ENCODE assay signal across 16 mouse cellular contexts in the genomic region with DNA sequence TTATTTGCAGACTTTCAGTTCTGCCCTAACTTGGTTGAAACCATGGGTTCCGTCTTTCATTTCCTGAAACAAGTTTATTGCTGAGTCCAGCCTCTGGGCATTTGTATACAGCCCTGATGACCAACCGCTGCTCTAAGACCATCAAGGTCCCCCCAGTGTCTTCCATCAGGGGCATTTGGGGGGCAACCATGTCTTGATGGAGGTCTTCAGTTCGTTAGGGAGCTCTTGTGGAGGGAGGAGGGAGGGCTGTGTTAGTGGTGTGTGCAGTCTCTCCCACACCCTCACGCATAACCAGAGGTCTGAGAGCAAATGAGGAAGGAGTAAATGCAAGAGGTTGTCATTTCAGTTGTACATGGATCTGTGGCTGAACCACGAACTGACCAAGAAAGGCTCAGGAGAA. TPM values are rescaled to one million over a fixed set of nuclear protein-coding genes. Genes with fewer than 3 reads are reported as not detected.
DNase-seq lines count a peak whose midpoint lies in the region; ATAC-seq and TF ChIP-seq lines count a peak whose summit lies in the region.
"Had no signal": no experiment of that assay in that cellular context is flagged by ENCODE, and none has a peak within 500 bp of the region (broad histone marks: within the 10 kb centered on the region; RNA-seq: fewer than 3 reads in every experiment).

No protein-coding gene starts in this region.

- intact Hi-C loops in heart, postnatal 10 days (cut with DNase I), result no loop called here

- no peaks in the 10 kb centered on the region for H3K36me3 ChIP-seq in spleen, adult 2 months (ENCODE audit: control insufficient read depth, insufficient read depth, low read length)
- H3K36me3 ChIP-seq in macrophage (ENCODE audit: inconsistent target), result no peaks in the 10 kb centered on the region
- no peaks in the 10 kb centered on the region; the same call in 1 of the 2 replicates for H3K36me3 ChIP-seq in splenic B cell, adult 2 months (ENCODE audit: control insufficient read depth, insufficient read depth, low read length, poor library complexity, severe bottlenecking)
- H3K36me3 ChIP-seq in hindbrain, postnatal 0 days (ENCODE audit: insufficient read depth, low read length), result no peaks in the 10 kb centered on the region
- H3K36me3 ChIP-seq: embryonic facial prominence, embryonic 13.5 days had no signal

- H3K79me2 ChIP-seq in macrophage (ENCODE audit: inconsistent target), result no peaks in the 10 kb centered on the region

- H3K27me3 ChIP-seq in spleen, adult 2 months (ENCODE audit: control insufficient read depth, insufficient read depth, low read length), result no peaks in the 10 kb centered on the region
- H3K27me3 ChIP-seq in splenic B cell, adult 2 months (ENCODE audit: control insufficient read depth, insufficient read depth, low read length, poor library complexity, severe bottlenecking), result no peaks in the 10 kb centered on the region
- H3K27me3 ChIP-seq in hindbrain, postnatal 0 days (ENCODE audit: insufficient read depth, low read length), result no peaks in the 10 kb centered on the region
- H3K27me3 ChIP-seq: embryonic facial prominence, embryonic 13.5 days had no signal

- H3K4me3 ChIP-seq in spleen, adult 2 months (ENCODE audit: extremely low read depth, insufficient read depth, insufficient read length), result peak overlapping the region; percentile 47; the same call in 1 of the 2 replicates
- H3K4me3 ChIP-seq in macrophage (ENCODE audit: inconsistent target), result peak overlapping the region; percentile 17; the same call in 1 of the 2 replicates
- H3K4me3 ChIP-seq in hindbrain, postnatal 0 days (ENCODE audit: low read length), result no peak overlapping the region
- H3K4me3 ChIP-seq: embryonic facial prominence, embryonic 13.5 days had no signal

- no peaks in the 10 kb centered on the region for H3K9me3 ChIP-seq in hindbrain, postnatal 0 days (ENCODE audit: low read length)
- H3K9me3 ChIP-seq: embryonic facial prominence, embryonic 13.5 days had no signal

- H3K9ac ChIP-seq in hindbrain, postnatal 0 days (replicated peaks; ENCODE audit: low read length), result no peak overlapping the region
- H3K9ac ChIP-seq: embryonic facial prominence, embryonic 13.5 days; hindbrain, embryonic 14.5 days had no signal

- DNase-seq in heart, adult 9 months (ENCODE audit: low spot score in 2 of 2), result peak; percentile 21 to 42
- DNase-seq in heart, postnatal 10 days, result no peak
- DNase-seq in spleen, adult 2 months (ENCODE audit: low read depth in 1 of 2, low spot score in 2 of 2), result no peak
- no peak for DNase-seq in spleen, postnatal 14 days (ENCODE audit: low spot score in 2 of 2)
- peak; percentile 61 for DNase-seq in splenic B cell, adult 2 months (ENCODE audit: low read depth, low spot score)
- no peak for DNase-seq in cerebellum, adult 8-10 months
- no peak for DNase-seq in hindbrain, postnatal 0 days (ENCODE audit: low spot score)
- DNase-seq: adrenal gland, postnatal 25 days; gastrocnemius, postnatal 10 days; kidney, adult 11 months; kidney, postnatal 36 days; layer of hippocampus, postnatal 36 days; lung, adult 2 months had no signal

- no peak overlapping the region for H3K4me2 ChIP-seq in hindbrain, postnatal 0 days (ENCODE audit: low read depth, low read length)
- H3K4me2 ChIP-seq: embryonic facial prominence, embryonic 13.5 days; hindbrain, embryonic 14.5 days had no signal

- TF ChIP-seq POLR2A in spleen, adult 2 months (IDR thresholded peaks at IDR 0.05; ENCODE audit: low read depth, low read length), result no peak

- no peak for TF ChIP-seq CTCF in spleen, adult 2 months (IDR thresholded peaks at IDR 0.05; ENCODE audit: extremely low read depth, insufficient read depth, insufficient read length, insufficient replicate concordance)
- TF ChIP-seq CTCF in hindbrain, postnatal 0 days (IDR thresholded peaks at IDR 0.05; ENCODE audit: low read depth), result no peak

- peaks cover 5% of the 10 kb centered on the region for H3K4me1 ChIP-seq in spleen, adult 2 months (ENCODE audit: control insufficient read depth, insufficient read depth, insufficient read length)
- H3K4me1 ChIP-seq in hindbrain, postnatal 0 days (ENCODE audit: insufficient read depth, low read length), result no peaks in the 10 kb centered on the region
- H3K4me1 ChIP-seq: embryonic facial prominence, embryonic 13.5 days had no signal

- peak overlapping the region; percentile 94 for H3K27ac ChIP-seq in spleen, adult 2 months (ENCODE audit: insufficient read depth, low read length)
- H3K27ac ChIP-seq in macrophage, result peak overlapping the region; percentile 98
- H3K27ac ChIP-seq in hindbrain, postnatal 0 days, result no peak overlapping the region
- H3K27ac ChIP-seq: embryonic facial prominence, embryonic 13.5 days; hindbrain, embryonic 14.5 days had no signal

- ATAC-seq in hindbrain, postnatal 0 days, result no peak

- WGBS in spleen, adult 2 months, result 26% methylated on average over 5 of the region's 5 CpGs
- WGBS in macrophage (ENCODE audit: missing documents), result 3% methylated on average over 5 of the region's 5 CpGs
- WGBS in hindbrain, postnatal 0 days, result 85% methylated on average over 5 of the region's 5 CpGs

RNA-seq across cellular contexts. Expression of a gene that starts 26.9 kb away (rescaled TPM):
- total RNA-seq in heart, postnatal 10 days (2021), result 10 to 100 TPM; 58.7 to 81.6 TPM
- 8.4 and 14.6 TPM in 2 replicates for polyA plus RNA-seq in spleen, adult 2 months (2012; rRNA removed)
- total RNA-seq in macrophage (2018; cell fraction: chromatin; rRNA removed), result 1,000 to 10,000 TPM in 5 of 26 experiments, 100 to 1,000 TPM in 21; 214 to 1,575 (median 623) TPM
- 1,000 to 10,000 TPM in 3 of 26 experiments, 100 to 1,000 TPM in 23; 179 to 1,130 (median 488) TPM for total RNA-seq in macrophage (2018; cell fraction: cytosol; rRNA removed)
- 1,000 to 10,000 TPM in 11 of 26 experiments, 100 to 1,000 TPM in 15; 236 to 1,693 (median 931) TPM for total RNA-seq in macrophage (2018; cell fraction: nucleus; rRNA removed)
- 120 to 182 TPM (median 126 TPM) in 3 replicates for polyA plus RNA-seq in macrophage (2018)
- total RNA-seq in hindbrain, postnatal 0 days (2014; rRNA removed), result 41.6 and 53.1 TPM in 2 replicates
- 99.6 and 104 TPM in 2 replicates for polyA plus RNA-seq in hindbrain, postnatal 0 days (2015; fragmentation: Nextera tagmentation; extraction: Ambion mirVana)

Comparison
In these comparisons a context has a peak if more than half of its experiments do, and no peak if none do; other contexts are left out.
1. DNase-seq: peak in heart, adult 9 months (2 of 2) and splenic B cell, adult 2 months (single experiment); none in heart, postnatal 10 days (0 of 2), spleen, adult 2 months (0 of 2), spleen, postnatal 14 days (0 of 2), cerebellum, adult 8-10 months (single experiment) and hindbrain, postnatal 0 days (single experiment).